Mouse (Mus musculus) common myeloid progenitor, adult 5-6 weeks (primary cell): ENCODE measurements around the gene Acvr2b. TPM values are rescaled to one million over a fixed set of nuclear protein-coding genes. Genes with fewer than 3 reads are reported as not detected.
A peak's percentile ranks its signal among the peaks of the same experiment; 100 is the strongest.

Source experiments
- ATAC-seq: replicated peaks from 2 replicates; pipeline ENCODE4 v1.8.0; 2016; ENCODE audit warnings: low read depth, mild to moderate bottlenecking, moderate TSS enrichment, inconsistent platforms; ENCODE audit not compliant: poor library complexity, severe bottlenecking
- total RNA-seq: library from RNA; stranded (forward); fragments of 200-1000, 187-1606 nt; gene quantifications from 2 replicates; pipeline ENCODE4 v1.2.3, GENCODE M21; 2017

Gene Acvr2b
- total RNA-seq, 1 experiment from 2014 or later, result 1.3 TPM

- peak; percentile 33 for ATAC-seq
Measured at GRCm38 (mm10) chr9:119404090-119404489, 2.2 kb downstream of the Acvr2b start.

- ATAC-seq, result no peak
Measured at GRCm38 (mm10) chr9:119407884-119408283, 6.0 kb downstream of the Acvr2b start.

DNA sequence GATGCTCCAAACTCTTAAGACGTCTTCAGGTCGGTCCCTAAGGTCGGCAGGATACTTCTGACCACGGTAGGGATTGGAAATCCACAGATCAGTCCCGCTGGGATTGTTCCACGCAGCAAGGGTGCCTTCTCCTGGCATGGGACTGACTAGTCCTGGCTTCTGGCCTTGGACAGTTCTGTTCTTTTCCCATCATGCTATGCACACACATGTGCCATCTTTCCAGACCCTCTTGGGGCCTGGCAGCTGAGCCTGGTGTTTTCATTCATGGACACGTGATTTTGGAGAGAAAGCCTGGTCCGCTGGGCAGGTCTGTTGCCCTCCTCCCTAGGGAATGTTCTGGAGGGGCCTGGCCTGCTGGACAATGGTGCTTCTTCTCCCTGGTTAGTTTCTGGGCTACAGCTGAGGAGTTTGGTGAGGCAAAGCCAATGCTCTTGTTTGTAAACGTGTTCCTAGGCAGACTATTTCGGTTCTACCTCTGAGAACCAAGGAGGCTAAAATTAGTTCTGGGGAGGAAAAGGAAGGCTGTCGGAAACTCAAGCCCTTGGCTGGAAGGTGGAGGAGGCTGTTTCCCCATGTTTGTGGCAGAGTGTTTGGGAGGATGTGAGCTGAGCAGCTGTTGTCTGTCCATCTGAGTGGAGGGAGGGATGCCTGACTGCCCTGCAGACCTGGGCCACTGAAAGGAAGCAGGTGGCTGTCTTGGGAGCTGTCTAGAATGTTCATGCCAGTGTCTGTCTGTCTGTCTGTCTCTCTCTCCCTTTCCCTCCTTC, 7.2 kb downstream of the Acvr2b start:
- no peak for ATAC-seq

GRCm38 (mm10) chr9:119409864-119410263, 7.9 kb downstream of the Acvr2b start:
- ATAC-seq, result no peak

DNA sequence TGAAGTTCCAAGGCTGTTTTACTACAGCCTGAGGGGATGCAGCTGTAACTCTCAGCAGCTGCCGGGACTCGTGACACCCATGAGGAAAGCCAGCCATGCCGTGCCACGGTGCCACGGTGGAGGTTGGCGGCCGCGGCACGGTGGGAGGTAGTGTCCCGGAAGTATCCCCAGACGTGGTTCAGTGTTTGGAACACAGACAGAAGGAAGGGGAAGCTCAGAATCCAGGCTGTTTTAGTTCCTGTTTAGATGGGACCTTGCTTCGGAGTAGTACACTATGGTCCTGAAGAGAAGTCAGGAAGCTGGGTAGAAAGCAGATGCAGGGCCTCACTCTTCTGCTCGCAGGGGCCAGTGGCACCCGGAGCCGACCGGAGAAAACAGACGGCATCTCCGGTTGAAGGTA, 16.1 kb downstream of the Acvr2b start:
- peak; percentile 42 for ATAC-seq

DNA sequence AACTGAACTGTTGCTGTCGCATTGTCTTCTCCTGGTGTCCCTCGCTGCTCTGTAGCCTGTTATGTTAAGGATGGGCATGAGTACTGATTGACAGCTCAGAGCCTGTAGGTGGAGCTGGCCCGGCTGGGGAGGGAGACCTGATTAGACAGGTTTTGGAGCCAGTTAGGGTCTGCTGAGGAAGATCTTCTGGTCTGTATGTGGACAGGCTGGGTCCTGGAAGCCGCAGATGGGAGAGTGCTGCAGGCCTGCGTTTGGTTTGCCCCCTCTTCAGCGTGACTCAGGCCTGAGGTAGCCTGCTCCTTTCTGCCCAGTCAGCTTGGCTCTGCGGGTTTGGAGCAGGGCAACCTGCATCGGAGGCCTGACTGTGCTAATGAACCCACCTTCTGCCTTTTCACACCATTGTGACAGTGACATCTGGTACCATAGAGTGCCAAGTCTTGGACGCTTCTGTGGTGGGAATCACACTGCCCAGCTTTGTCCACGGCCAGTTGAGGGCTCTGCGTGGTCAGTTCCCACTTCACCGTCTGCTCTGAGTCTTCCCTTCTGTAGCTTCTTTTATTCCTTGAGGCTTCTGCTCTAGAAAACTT, 18.0 kb downstream of the Acvr2b start:
- ATAC-seq, result no peak

DNA sequence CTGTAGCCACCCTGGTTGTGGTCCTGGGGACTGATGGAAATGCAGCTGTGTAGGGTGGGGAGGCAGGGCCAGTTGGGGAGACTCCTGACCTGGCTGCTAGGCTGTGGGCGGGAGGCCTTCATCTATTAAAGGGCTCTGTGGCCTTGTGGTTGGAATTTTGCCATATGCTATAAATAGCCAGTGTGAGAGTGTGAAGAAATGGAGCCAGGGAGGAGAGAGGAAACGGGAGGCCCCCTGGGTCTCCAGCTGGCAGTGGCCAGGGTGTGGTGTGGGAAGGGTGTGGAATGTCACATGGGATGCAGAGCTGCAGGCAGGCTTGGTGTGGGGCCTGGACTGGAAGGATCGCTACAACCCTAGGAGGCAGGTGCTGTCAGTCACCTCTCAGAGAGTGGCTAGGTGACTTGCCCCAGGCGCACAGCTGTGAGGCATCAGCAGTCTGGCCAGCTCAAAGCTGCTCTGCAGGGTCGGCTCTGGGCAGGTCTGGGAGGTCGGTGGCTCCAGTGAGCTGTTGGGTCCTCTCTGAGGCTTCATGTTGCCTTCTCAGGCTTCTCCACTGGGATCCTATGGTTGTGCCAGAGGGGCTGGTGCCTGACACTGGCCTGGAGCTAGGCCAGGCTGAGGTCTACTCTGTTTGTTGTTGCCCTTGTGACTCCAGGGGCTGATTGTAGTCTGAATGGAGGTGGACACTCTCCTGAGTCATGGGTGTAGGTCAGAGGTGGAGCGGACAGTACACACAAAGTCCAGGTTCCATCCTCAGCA, 23.5 kb downstream of the Acvr2b start:
- ATAC-seq, result peak; percentile 78

DNA sequence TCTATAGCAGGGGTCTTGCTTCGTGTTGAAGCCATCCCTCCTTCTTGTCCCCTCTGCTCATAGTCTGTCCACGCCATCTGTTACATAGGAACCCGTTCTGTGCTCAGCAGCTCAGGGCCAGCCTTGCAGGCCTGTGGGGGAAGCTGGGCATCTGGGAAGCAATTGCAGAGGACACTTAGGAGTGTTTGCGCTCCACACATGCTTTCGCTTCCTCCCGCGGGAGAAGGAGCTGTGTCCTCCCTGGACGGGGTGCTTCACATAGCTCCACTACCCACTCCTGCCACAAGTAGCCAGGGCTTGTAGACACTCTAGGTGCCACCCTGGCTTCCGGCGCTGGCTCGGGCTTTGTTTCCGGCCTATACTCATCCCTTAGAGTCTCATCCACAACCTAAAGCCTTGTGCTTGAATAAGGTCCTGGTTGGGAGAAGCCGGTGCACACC, 24.1 kb downstream of the Acvr2b start:
- no peak for ATAC-seq

- ATAC-seq, result no peak
Measured at GRCm38 (mm10) chr9:119426483-119426882, 24.6 kb downstream of the Acvr2b start.

GRCm38 (mm10) chr9:119430311-119430710, 28.4 kb downstream of the Acvr2b start:
- ATAC-seq, result peak; percentile 93

GRCm38 (mm10) chr9:119435855-119436254, 33.9 kb downstream of the Acvr2b start:
- ATAC-seq, result peak; percentile 58

DNA sequence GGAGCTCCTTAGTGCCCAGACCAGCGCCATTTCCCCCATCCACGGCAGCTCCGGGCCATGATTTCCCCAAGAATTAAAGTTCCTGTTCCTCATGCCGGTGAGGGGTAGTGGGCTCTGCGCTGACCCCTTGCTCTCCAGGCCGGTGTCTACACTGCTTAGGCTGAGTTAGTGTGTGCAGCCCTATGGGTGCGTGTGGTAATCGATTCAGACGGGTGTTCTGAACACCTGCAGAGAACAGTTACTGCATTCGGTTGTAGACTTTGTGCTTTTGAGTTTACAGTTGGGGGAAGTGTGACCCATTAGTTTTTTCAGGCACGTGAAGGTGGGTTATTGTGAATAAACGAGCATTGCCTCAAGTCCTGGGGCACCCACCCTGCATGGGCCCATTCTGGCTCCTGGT, 36.1 kb downstream of the Acvr2b start:
- ATAC-seq, result no peak

- no peak for ATAC-seq
Measured at GRCm38 (mm10) chr9:119438498-119439000, 36.6 kb downstream of the Acvr2b start.

GRCm38 (mm10) chr9:119444738-119445429, 43.0 kb downstream of the Acvr2b start, which contains the start of gene Exog:
Exog (plus strand) TSS chr9:119444943.
- ATAC-seq, result peak; percentile 97

GRCm38 (mm10) chr9:119445737-119446136, 43.8 kb downstream of the Acvr2b start:
- ATAC-seq, result peak; percentile 74

DNA sequence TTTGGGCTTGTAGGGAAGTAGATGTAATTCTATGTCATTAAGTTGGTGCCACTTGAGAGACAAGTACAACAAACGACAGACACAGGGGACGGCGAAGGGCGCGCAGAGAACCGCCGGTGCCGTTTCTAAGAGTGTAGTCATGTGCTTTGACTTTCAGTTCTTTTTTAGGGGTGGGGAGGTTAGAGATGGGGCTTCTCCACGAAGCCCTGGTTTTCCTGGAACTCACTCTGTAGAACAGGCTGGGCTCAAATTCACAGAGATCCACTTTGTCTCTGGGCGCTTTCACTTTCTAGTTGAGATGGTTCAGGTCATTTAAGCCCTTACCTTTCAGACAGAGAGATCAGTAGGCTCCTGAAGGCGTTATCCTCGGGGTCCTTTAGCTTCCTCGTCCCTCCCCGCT, 54.0 kb downstream of the Acvr2b start:
- no peak for ATAC-seq

GRCm38 (mm10) chr9:119457122-119457521, 55.2 kb downstream of the Acvr2b start:
- no peak for ATAC-seq

GRCm38 (mm10) chr9:119460410-119460809, 58.5 kb downstream of the Acvr2b start:
- peak; percentile 92 for ATAC-seq

GRCm38 (mm10) chr9:119465056-119465455, 63.1 kb downstream of the Acvr2b start:
- no peak for ATAC-seq

GRCm38 (mm10) chr9:119465595-119465994, 63.7 kb downstream of the Acvr2b start:
- peak; percentile 88 for ATAC-seq
